Mouse (Mus musculus) gastrocnemius, adult 2 months (tissue): Measurements from ENCODE around the gene Prtg. TPM values are rescaled to one million over a fixed set of nuclear protein-coding genes. Genes with fewer than 3 reads are reported as not detected.
A peak's percentile ranks its signal among the peaks of the same experiment; 100 is the strongest.

Experiments
- DNase-seq: peaks from one replicate; pipeline ENCODE4 v3.0.0; 2022
- H3K27ac ChIP-seq: fragments of 200-600 bp; 2 replicates; pipeline ENCODE4 v1.8.1; 2022; ENCODE audit warnings: mild to moderate bottlenecking
- H3K4me3 ChIP-seq: fragments of 200-600 bp; 2 replicates; pipeline ENCODE4 v1.8.1; 2022; ENCODE audit warnings: mild to moderate bottlenecking, moderate library complexity
- CTCF ChIP-seq: fragments of 200-600 bp; IDR thresholded peaks from 2 replicates; pipeline ENCODE4 v1.8.1; 2022; ENCODE audit warnings: antibody characterized with exemption, mild to moderate bottlenecking, moderate library complexity
- intact Hi-C: fragments of 180-260 bp; cut with DNase I; formaldehyde crosslinking; loops from one replicate; pipeline ENCODE4 v1.15.1; 2025
- total RNA-seq, 2 experiments: library from RNA; stranded (reverse); gene quantifications; 2 replicates each; pipeline ENCODE4 v1.2.3; 2021

Prtg gene
- total RNA-seq, 2 experiments from 2014 or later = 0.15 to 0.31 TPM

GRCm38 (mm10) chr9:72894796-72895352 is 88.2 kb downstream of the Prtg start:
- TF ChIP-seq CTCF = peak; percentile 45
- intact Hi-C loops = loop anchor here (5.0 kb wide), 4 partner anchors 32 to 197 kb away; partner anchors contain the start of genes Ccpg1, Ccpg1os, Dyx1c1 and Gm44503
- no peak overlapping the region for H3K4me3 ChIP-seq
- H3K27ac ChIP-seq = no peak overlapping the region
- DNase-seq = no peak

DNA sequence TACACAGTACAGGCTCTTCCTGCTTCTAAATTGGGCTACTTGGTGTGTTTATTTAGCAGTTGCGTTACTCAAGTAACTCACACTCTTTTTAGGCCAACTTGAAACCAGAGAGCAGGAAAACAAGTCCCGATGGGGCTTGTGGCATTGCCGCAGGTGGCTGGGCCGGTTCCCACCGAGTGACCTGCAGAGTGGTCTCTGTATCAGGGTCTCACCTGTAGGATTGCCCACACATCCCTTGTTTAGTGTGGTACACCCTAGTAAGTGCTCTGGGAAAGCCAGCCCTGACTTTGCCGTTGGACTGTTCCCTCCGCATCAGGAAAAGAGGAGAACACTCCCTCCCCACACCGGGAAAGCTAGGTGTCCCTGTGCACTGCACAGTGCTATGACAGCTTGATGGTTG is 95.4 kb downstream of the Prtg start:
- peak overlapping the region; percentile 29; the same call in 1 of the 2 replicates for H3K4me3 ChIP-seq
- TF ChIP-seq CTCF = no peak
- peak; percentile 80 for DNase-seq
- H3K27ac ChIP-seq = peak overlapping the region; percentile 91
- intact Hi-C loops = no loop called here

- H3K4me3 ChIP-seq = no peak overlapping the region
- DNase-seq = peak; percentile 44
- no peak for TF ChIP-seq CTCF
- H3K27ac ChIP-seq = peak overlapping the region; percentile 91
- intact Hi-C loops = no loop called here
Observed at GRCm38 (mm10) chr9:72902611-72903010, 95.9 kb downstream of the Prtg start.

- intact Hi-C loops = no loop called here
- TF ChIP-seq CTCF = no peak
- H3K27ac ChIP-seq = peak overlapping the region; percentile 13; the same call in 1 of the 2 replicates
- H3K4me3 ChIP-seq = no peak overlapping the region
- DNase-seq = no peak
Observed at GRCm38 (mm10) chr9:72906693-72907103, 100.0 kb downstream of the Prtg start.

DNA sequence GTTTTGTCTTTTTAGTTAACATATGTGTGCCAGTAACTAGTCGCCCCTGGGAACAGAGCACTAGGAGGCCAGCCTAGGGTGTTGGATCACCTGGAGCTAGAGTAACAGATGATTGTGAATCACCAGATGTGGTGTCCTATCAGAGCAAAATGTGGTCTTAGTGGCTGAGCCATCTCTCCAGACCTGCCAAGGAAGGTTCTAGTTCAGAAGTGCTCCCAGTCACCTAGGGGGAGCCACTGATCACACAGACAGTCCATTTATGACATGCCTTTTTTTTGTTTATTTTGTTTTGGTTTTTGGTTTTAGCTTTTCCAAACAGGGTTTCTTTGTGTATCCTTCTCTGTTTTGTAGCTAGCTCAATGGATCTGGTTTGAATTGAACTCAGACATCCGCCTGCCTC is 104.7 kb downstream of the Prtg start:
- H3K27ac ChIP-seq = no peak overlapping the region
- DNase-seq = no peak
- TF ChIP-seq CTCF = no peak
- intact Hi-C loops = no loop called here
- H3K4me3 ChIP-seq = no peak overlapping the region

DNA sequence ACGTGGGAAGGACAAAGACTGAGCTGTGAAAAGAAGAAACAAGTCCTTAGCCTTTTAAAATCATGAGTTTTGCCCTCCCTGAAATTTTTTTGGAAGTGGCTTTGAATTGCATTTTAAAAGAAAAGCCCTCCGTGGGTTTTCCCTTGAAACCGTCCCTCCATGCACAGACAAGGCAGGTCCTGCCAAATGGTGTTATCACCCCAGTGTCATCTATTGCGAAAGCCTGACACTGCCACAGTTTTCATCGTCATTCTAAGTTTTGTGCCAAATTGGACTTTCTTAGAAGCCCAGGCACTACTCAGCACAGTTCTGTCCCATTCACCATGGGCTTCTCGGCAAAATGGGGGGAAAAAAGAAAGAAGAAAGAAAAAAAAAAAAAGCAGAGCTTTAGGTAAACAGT is 106.9 kb downstream of the Prtg start:
- TF ChIP-seq CTCF = no peak
- H3K27ac ChIP-seq = no peak overlapping the region
- DNase-seq = no peak
- intact Hi-C loops = no loop called here
- H3K4me3 ChIP-seq = no peak overlapping the region; the same call in 1 of the 2 replicates

DNA sequence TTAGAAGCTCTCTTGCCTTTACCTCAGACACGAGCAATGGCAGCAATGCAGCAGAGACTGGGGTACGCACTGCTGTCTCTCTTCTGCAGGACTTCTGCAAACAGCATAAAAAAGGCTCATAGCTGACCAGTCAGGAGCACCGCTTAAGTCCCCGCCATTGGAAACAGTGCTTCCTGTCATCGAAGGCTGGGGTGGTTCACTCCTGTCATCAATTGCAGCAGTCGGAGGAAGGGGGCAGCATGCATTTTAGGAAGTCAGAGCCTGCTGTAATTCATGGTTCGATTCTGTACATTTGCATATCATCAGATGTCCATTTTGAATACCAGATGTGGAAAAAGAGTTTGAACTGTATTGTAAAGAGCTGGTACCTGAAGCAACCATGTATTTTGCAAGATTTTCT is 109.1 kb downstream of the Prtg start:
- intact Hi-C loops = no loop called here
- no peak for DNase-seq
- no peak for TF ChIP-seq CTCF
- Histone ChIP-seq H3K27ac (no peak overlapping the region), H3K4me3 (no peak overlapping the region)

GRCm38 (mm10) chr9:72923068-72923467 is 116.4 kb downstream of the Prtg start:
- DNase-seq = no peak
- Histone ChIP-seq H3K4me3 (no peak overlapping the region), H3K27ac (no peak overlapping the region)
- intact Hi-C loops = no loop called here
- no peak for TF ChIP-seq CTCF

- intact Hi-C loops = loop anchor here (5.0 kb wide), 1 partner anchor 33 kb away; no protein-coding TSS in a partner anchor
- Histone ChIP-seq H3K27ac (peak within 1 kb of the TSS; percentile 89), H3K4me3 (peak within 1 kb of the TSS; percentile 90)
- DNase-seq = peak; percentile 75
- no peak for TF ChIP-seq CTCF
Observed at GRCm38 (mm10) chr9:72925021-72925934, 118.6 kb downstream of the Prtg start, which contains the start of gene Pygo1. TSS of gene Pygo1 (plus strand) at chr9:72925645.

DNA sequence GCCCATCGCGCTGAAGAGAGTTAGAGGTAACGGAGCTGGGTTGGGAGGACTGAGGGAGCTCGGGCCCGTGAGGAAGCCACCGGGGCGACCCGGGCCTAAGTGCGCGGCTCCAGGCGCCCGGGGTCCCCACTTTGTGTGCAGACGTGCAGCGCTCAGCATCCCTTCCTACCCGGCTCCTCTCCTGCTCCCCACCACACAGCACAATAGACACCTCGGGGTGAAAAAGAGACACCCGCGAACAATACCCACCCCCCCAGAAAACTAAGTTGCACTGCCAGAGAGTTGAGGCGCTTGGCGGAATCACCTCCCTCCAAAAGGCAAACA is 119.2 kb downstream of the Prtg start:
- no peak for TF ChIP-seq CTCF
- DNase-seq = no peak
- H3K4me3 ChIP-seq = peak overlapping the region; percentile 90
- intact Hi-C loops = loop anchor here (5.0 kb wide), 1 partner anchor 34 kb away; no protein-coding TSS in a partner anchor
- peak overlapping the region; percentile 89 for H3K27ac ChIP-seq

- Histone ChIP-seq H3K27ac (no peak overlapping the region), H3K4me3 (no peak overlapping the region)
- DNase-seq = no peak
- intact Hi-C loops = no loop called here
- no peak for TF ChIP-seq CTCF
Observed at GRCm38 (mm10) chr9:72931166-72931790, 124.6 kb downstream of the Prtg start.

DNA sequence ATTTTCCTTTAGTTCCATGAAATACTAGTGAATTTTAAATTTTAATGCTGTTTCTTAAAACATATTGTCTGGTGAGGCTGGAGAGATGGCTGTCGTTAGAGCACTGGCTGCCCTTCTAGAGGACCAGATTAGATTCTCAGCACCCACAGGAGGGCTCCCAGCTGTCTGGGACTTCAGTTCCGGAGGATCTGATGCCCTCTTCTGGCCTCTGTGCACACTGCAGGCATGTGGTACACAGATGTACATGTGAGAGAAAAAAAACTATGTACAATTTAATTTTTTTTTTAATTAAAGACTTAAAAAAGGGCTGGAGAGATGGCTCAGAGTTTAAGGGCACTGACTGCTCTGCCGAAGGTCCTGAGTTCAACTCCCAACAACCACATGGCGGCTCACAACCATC is 128.6 kb downstream of the Prtg start:
- Histone ChIP-seq H3K4me3 (no peak overlapping the region), H3K27ac (no peak overlapping the region)
- intact Hi-C loops = no loop called here
- TF ChIP-seq CTCF = peak; percentile 30
- DNase-seq = no peak

DNA sequence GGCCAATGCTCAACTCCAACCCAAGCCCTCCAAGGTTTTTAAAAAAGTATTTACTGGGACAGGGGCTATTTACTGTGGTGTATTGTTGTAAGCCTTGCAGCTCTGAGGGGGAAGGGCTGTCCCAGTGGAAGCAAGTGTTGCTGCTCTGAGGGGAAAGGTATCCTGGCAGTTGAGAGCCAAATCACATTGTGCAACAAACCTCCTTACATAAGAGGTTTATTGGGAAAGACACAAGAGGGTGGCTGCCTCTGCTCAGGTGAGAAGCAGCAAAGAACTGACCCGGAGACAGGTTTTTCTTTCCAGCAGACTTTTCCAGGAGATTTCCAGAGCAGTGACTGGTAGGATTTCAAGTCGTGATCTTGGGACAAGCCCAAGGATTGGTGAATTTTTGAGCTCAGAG is 129.6 kb downstream of the Prtg start:
- no peak for DNase-seq
- intact Hi-C loops = no loop called here
- no peak for TF ChIP-seq CTCF
- Histone ChIP-seq H3K4me3 (no peak overlapping the region), H3K27ac (peak overlapping the region; percentile 5; the same call in 1 of the 2 replicates)
